Mouse (Mus musculus): ENCODE results near the gene Nup93. TPM values are rescaled to one million over a fixed set of nuclear protein-coding genes. Genes with fewer than 3 reads are reported as not detected.
A peak's percentile ranks its signal among the peaks of the same experiment; 100 is the strongest.

Gene Nup93
- polyA plus RNA-seq, 1 experiment from 2014 or later: 66.1 TPM

DNA sequence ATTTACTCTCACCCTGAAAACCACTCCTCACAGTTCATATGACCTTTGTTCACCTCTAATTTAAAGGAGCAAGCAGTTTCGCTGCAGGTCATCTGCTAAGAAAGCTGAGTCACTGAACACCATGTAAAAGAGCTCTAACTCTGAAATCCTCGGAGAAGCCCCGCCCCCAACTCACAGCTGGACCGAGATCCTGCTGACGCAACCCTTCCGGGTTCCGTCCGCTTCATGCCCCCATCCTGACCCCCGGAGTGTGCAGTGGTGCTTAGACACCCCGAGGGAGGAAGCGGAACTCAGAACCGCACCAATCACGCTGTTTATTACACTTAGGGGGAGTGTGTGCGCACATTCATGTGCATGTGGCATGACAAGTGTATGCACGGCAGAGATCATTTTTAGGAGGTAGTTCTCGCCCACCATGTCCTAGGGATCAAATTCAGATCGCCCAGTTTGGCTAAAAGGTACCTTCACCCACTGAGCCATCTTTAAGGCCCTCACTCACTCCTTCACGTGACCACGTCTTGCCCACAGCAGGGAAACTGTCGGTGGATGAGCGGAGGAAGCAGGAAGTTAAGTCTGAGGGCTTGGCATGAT, 23.2 kb upstream of the Nup93 start:
- Histone ChIP-seq H3K4me1 (peaks cover 8% of the 10 kb centered on the region; the same call in 1 of the 2 replicates), H3K9ac (no peak overlapping the region), H3K36me3 (no peaks in the 10 kb centered on the region), H3K4me2 (peak overlapping the region; percentile 56), H3K27me3 (replicated peaks) (0 out of 2 replicates have a peak, but pooled peaks cover 4% of the 10 kb centered on the region), H3K9me3 (no peaks in the 10 kb centered on the region), H3K27ac (no peak overlapping the region), H3K4me3 (replicated peaks) (peak overlapping the region; percentile 35)
- WGBS: 21% methylated on average over 21 of the region's 21 CpGs
- ATAC-seq (ENCODE audit: insufficient read depth, low FRiP score, low read depth): peak; percentile 12; the same call in 1 of the 2 replicates

DNA sequence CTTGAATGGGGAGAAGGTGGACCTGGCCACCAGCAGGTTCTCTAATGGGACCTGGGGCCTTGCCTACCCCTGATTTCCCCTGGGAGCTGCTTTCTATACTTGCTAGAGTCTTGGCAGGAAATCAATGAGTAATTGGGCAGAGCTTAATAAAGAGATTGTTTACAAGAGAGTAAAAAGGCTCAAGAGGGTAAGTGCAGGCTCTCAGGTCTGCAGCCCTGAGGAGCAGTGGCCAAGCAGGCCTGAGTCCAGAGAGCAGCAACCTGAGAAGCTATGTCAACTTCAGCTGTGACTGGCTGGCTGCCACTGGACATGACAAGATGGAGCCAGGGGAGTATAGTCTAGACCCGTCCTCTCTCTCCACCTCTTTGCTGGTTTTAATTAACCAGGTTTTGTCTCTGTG, 21.4 kb upstream of the Nup93 start:
- Histone ChIP-seq H3K4me3 (replicated peaks) (no peak overlapping the region), H3K9me3 (no peaks in the 10 kb centered on the region), H3K4me1 (0 out of 2 replicates have a peak, but pooled peaks cover 8% of the 10 kb centered on the region), H3K9ac (no peak overlapping the region), H3K36me3 (no peaks in the 10 kb centered on the region), H3K27ac (no peak overlapping the region), H3K4me2 (no peak overlapping the region), H3K27me3 (replicated peaks) (no peaks in the 10 kb centered on the region)
- no peak for ATAC-seq (ENCODE audit: insufficient read depth, low FRiP score, low read depth)
- WGBS: 59% methylated on average over 1 of the region's 1 CpGs

DNA sequence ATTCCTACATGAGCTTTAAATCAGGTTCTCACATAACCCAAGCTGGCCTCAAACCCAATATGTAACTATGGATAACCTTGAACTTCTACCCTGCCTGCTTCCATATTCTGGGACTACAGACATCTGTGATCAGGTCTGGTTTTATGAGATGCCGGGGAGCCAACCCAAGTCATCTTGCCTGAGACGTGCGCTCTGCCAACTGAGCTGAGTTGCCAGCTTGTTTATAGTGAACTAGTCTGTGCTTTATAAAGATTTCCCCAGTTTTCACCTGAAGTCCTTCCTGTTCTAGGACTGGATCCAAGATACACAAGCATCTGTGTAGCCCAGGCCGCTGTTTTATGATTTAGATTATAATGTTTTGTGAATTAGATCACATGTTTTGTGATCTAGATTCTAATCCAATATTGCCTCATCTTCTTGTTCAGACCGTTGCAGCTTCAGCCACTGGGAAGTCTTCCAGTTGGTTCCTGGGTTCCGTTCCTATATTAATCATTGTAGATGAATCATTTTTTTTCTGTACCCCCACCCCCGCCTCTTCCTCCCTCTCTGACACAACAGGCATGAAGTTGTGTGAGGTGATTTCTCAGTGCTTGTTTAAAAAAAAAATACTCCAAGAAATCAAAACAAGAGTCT, 19.7 kb upstream of the Nup93 start:
- H3K27me3 ChIP-seq (replicated peaks): no peaks in the 10 kb centered on the region
- WGBS: 83% methylated on average over 7 of the region's 7 CpGs

DNA sequence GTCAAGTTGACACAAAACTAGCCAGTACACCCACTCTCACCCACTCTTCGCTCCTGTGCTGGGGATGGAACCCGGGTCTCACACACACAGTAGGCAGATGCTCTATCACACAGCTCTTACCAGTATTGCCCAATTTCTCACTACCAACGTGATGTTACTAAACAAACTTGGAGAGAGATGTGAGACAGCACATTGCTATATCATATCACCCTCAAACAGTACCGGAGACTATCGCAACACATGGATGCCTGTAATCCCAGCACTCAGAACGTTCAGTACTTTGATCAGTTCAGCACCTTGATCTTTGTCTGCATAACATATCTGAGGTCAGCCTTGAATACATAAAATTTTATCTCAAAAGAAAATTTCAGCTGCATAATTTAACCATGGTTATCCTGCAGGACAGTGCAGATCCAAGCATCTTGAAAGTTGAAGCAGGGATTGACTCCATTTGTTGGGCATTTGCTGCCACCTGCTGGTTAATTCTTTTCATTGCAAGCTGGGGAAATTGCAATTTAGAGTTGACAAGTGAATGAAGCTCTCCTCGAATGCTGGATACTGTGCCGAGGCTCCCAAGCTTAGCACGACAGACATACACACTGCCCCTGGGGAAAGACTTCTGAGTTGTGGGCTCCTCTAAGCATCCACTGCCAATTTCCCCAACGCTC, 15.0 kb upstream of the Nup93 start:
- Histone ChIP-seq H3K9ac (no peak overlapping the region), H3K4me3 (replicated peaks) (no peak overlapping the region), H3K27me3 (replicated peaks) (no peaks in the 10 kb centered on the region), H3K4me1 (0 out of 2 replicates have a peak, but pooled peaks cover 2% of the 10 kb centered on the region), H3K36me3 (no peaks in the 10 kb centered on the region), H3K4me2 (no peak overlapping the region), H3K9me3 (no peaks in the 10 kb centered on the region), H3K27ac (no peak overlapping the region)
- 45% methylated on average over 10 of the region's 10 CpGs for WGBS
- ATAC-seq (ENCODE audit: insufficient read depth, low FRiP score, low read depth): no peak; the same call in 1 of the 2 replicates

More for the DNA sequence above, 19.7 kb upstream of the Nup93 start:
- H3K4me2 ChIP-seq: no peak overlapping the region
- no peaks in the 10 kb centered on the region for H3K36me3 ChIP-seq
- no peak for ATAC-seq (ENCODE audit: insufficient read depth, low FRiP score, low read depth)
- no peak overlapping the region for H3K27ac ChIP-seq
- no peak overlapping the region for H3K4me3 ChIP-seq (replicated peaks)
- H3K4me1 ChIP-seq: 0 out of 2 replicates have a peak, but pooled peaks cover 10% of the 10 kb centered on the region
- H3K9ac ChIP-seq: no peak overlapping the region
- H3K9me3 ChIP-seq: no peaks in the 10 kb centered on the region

DNA sequence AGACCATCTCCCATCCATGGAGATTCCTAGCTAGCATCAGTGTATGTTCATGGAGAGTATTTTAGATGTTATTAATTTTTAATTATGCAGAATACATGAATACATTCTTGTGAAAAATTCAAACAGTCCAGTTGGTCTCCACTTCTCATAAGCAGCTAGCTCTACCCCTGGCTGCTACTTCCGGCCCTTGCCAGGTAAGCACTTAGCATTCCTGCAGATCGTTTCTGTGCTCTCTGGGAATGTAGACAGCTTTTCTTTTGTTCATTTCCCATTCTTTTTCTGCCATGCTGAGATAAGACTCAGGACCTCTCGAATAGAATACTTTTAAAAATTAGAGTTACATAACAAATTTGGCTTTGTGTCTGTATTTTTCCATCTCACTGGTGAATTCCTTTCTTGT, 10.3 kb upstream of the Nup93 start:
- no peak overlapping the region for H3K9ac ChIP-seq
- 58% methylated on average over 3 of the region's 3 CpGs for WGBS
- H3K27ac ChIP-seq: no peak overlapping the region
- 0 out of 2 replicates have a peak, but pooled peaks cover 2% of the 10 kb centered on the region for H3K4me1 ChIP-seq
- H3K27me3 ChIP-seq (replicated peaks): no peaks in the 10 kb centered on the region
- ATAC-seq (ENCODE audit: insufficient read depth, low FRiP score, low read depth): no peak
- no peaks in the 10 kb centered on the region for H3K36me3 ChIP-seq
- no peak overlapping the region for H3K4me3 ChIP-seq (replicated peaks)
- H3K9me3 ChIP-seq: no peaks in the 10 kb centered on the region
- H3K4me2 ChIP-seq: no peak overlapping the region

DNA sequence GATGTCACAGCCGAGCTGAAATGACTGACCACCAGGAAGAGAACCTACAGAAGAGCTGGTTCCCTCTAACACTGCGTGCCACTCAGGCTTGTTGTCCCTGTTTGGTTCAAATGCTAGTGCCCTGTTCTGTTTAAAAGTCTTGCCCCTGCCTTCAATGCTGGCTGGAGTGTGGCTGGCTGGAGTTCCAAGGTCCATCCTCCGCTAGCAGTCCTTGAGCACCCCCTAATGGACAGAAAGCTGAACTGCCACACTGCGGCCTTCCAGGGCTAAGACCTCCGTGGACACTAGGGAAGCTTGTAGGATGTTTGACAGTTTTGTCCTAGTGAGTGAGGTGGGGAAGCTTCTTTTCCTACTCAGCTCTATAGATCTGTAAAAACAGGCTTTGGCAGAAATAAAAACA, 8.6 kb upstream of the Nup93 start:
- 11% methylated on average over 5 of the region's 5 CpGs for WGBS
- Histone ChIP-seq H3K4me2 (no peak overlapping the region), H3K9me3 (no peaks in the 10 kb centered on the region), H3K36me3 (no peaks in the 10 kb centered on the region), H3K27me3 (replicated peaks) (no peaks in the 10 kb centered on the region), H3K9ac (no peak overlapping the region), H3K27ac (no peak overlapping the region), H3K4me1 (no peaks in the 10 kb centered on the region), H3K4me3 (replicated peaks) (no peak overlapping the region)
- ATAC-seq (ENCODE audit: insufficient read depth, low FRiP score, low read depth): 0 out of 2 replicates have a peak, but pooled peaks have one; percentile 18

DNA sequence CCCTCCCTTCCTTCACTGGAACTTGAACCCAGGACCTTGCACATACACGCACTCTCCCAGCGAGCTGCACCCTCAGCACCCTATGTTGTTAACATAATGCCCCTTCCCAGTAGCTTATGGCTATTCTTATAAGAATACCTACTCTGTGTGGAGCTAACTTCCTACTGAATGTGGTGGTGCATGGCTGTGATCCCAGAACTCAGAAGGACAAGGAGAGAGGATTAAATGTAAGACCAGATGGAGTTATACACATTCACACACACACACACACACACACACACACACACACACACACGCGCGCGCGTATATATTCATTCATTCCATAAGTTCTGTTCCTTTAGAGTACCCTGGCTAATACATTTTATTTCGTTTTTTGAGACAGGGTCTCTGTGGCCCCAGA, 8.1 kb upstream of the Nup93 start:
- no peak overlapping the region for H3K9ac ChIP-seq
- H3K9me3 ChIP-seq: no peaks in the 10 kb centered on the region
- no peak overlapping the region for H3K4me2 ChIP-seq
- WGBS: 82% methylated on average over 8 of the region's 8 CpGs
- H3K4me1 ChIP-seq: no peaks in the 10 kb centered on the region
- no peaks in the 10 kb centered on the region for H3K27me3 ChIP-seq (replicated peaks)
- no peaks in the 10 kb centered on the region for H3K36me3 ChIP-seq
- H3K4me3 ChIP-seq (replicated peaks): no peak overlapping the region
- ATAC-seq (ENCODE audit: insufficient read depth, low FRiP score, low read depth): no peak
- no peak overlapping the region for H3K27ac ChIP-seq

DNA sequence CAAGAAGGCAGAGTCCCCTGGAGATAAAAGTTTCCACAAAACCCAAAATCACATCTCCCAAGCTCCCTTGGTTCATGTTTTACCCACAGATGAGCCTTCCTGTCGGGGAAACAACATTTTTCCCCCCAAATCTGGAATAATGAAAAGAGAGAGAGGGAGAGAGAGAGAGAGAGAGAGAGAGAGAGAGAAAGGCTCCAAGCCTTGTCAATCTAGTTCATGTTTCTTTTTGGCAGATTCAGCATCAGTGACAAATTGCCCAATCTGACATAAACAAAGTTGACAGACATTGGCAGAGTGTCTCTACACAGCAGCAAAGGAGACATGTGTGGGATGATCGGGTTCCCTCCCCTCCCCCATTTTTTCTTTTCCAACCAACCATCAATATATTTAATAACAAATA, 6.9 kb upstream of the Nup93 start:
- no peak overlapping the region for H3K9ac ChIP-seq
- no peaks in the 10 kb centered on the region for H3K27me3 ChIP-seq (replicated peaks)
- H3K4me3 ChIP-seq (replicated peaks): no peak overlapping the region
- 77% methylated on average over 2 of the region's 2 CpGs for whole genome bisulfite sequencing
- no peak for ATAC-seq (ENCODE audit: insufficient read depth, low FRiP score, low read depth)
- no peak overlapping the region for H3K4me2 ChIP-seq
- H3K36me3 ChIP-seq: no peaks in the 10 kb centered on the region
- H3K4me1 ChIP-seq: no peaks in the 10 kb centered on the region
- no peak overlapping the region for H3K27ac ChIP-seq
- H3K9me3 ChIP-seq: no peaks in the 10 kb centered on the region

DNA sequence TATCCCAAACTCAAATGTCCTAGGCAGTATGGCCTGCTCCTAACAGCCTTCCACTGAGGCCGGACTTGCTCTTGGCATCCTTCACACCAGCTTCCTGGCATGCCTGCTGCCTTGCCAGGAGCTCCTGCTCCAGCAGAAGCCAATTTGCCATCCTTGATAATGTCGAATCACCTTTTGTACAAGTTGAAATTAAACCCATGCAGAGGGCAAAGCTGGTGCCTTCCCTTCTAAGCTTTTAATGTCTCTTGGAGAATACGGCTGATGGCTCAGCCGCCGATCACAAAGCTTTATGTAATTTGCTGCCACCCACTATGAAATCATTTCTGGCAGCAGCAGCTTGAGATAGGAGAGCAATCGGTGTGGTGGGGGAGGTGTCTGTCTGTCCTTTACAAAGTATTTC, 4.7 kb upstream of the Nup93 start:
- H3K4me1 ChIP-seq: peaks cover 5% of the 10 kb centered on the region
- 73% methylated on average over 6 of the region's 6 CpGs for WGBS
- H3K27ac ChIP-seq: no peak overlapping the region
- H3K4me2 ChIP-seq: no peak overlapping the region
- no peak overlapping the region for H3K4me3 ChIP-seq (replicated peaks)
- H3K9me3 ChIP-seq: no peaks in the 10 kb centered on the region
- ATAC-seq (ENCODE audit: insufficient read depth, low FRiP score, low read depth): no peak
- no peak overlapping the region for H3K9ac ChIP-seq
- H3K27me3 ChIP-seq (replicated peaks): no peaks in the 10 kb centered on the region
- H3K36me3 ChIP-seq: no peaks in the 10 kb centered on the region

DNA sequence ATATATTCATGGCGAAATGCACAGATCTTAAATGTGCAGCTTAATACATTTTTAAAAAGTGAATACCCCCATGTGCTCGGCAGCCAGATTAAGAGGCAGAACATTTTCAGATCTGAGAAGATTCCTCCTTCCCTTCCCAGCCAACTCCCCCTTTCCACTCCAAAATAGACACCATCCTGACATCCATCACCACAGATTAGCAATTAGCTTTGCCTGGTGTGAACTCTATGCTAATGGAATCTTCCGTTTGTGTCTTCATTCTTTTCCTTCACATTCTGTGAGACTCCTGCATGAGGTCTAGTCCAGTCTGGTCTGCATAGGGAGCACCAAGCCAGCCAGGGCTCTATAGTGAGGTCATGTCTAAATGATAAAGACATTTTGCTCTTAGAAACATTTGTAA, 4.1 kb upstream of the Nup93 start:
- Histone ChIP-seq H3K4me2 (no peak overlapping the region), H3K9me3 (no peaks in the 10 kb centered on the region), H3K4me1 (peaks cover 5% of the 10 kb centered on the region), H3K36me3 (no peaks in the 10 kb centered on the region), H3K9ac (no peak overlapping the region), H3K27me3 (replicated peaks) (no peaks in the 10 kb centered on the region), H3K27ac (no peak overlapping the region), H3K4me3 (replicated peaks) (no peak overlapping the region)
- ATAC-seq (ENCODE audit: insufficient read depth, low FRiP score, low read depth): no peak
- WGBS: 69% methylated on average over 3 of the region's 3 CpGs

DNA sequence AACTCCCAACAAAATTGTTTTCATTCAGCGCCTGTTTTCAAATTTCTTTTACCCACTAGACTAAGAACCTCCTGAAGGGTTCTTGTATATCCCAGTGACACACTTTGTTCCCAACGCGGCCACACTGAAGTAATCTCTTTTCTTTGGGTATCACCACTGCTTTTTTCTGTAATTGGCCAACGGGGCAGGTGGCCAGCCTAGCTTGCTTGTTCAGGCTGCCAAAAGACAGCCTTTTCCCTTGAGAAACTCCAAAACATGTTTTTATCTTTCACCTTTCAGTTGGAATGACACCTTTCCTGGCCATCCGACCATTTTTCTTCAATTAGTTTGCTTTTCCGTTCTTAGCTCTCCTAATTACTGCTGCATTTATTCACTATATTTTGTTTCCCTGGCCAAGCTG, 545 bp upstream of the Nup93 start:
- Histone ChIP-seq H3K27me3 (replicated peaks) (no peaks in the 10 kb centered on the region), H3K27ac (peak overlapping the region; percentile 28; the same call in 1 of the 2 replicates), H3K9ac (no peak overlapping the region), H3K4me3 (replicated peaks) (peak overlapping the region; percentile 87), H3K36me3 (no peaks in the 10 kb centered on the region), H3K4me1 (peaks cover 5% of the 10 kb centered on the region), H3K4me2 (peak overlapping the region; percentile 76), H3K9me3 (no peaks in the 10 kb centered on the region)
- no peak for ATAC-seq (ENCODE audit: insufficient read depth, low FRiP score, low read depth)
- WGBS: 61% methylated on average over 6 of the region's 6 CpGs

DNA sequence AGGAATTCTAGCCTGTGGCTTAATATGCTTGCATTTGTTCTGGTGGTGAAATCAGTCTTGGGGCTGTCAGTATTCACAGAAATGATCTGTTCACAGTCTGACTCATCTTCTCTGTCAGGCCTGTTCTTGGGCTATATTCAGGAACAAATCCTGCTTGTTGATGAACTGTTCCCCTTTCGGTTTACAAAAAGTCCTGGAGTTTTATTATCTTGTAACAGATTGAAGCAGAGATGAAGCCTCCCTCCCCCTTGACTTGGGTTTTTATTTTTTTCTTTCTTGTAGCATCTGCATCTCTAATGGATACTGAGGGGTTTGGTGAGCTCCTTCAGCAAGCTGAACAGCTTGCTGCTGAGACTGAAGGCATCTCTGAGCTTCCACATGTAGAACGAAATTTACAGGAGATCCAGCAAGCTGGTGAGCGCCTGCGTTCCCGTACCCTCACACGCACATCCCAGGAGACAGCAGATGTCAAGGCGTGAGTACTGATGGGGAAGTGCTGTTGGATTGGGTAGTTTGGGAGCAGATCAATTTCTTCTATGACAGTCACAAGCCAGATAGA, 13.1 kb downstream of the Nup93 start:
- H3K36me3 ChIP-seq: no peaks in the 10 kb centered on the region
- H3K4me2 ChIP-seq: no peak overlapping the region
- H3K27ac ChIP-seq: no peak overlapping the region
- no peaks in the 10 kb centered on the region for H3K27me3 ChIP-seq (replicated peaks)
- 88% methylated on average over 7 of the region's 7 CpGs for WGBS
- no peaks in the 10 kb centered on the region for H3K9me3 ChIP-seq
- no peak overlapping the region for H3K9ac ChIP-seq
- no peak overlapping the region for H3K4me3 ChIP-seq (replicated peaks)
- no peaks in the 10 kb centered on the region for H3K4me1 ChIP-seq
- ATAC-seq (ENCODE audit: insufficient read depth, low FRiP score, low read depth): no peak
